Mouse (Mus musculus) heart, embryonic 12.5 days (tissue): Measurements from ENCODE around the gene Rad51b. TPM values are rescaled to one million over a fixed set of nuclear protein-coding genes. Genes with fewer than 3 reads are reported as not detected.

ENCODE experiments used
- ATAC-seq: fragments of 200-750 bp; cut with Nextera tagmentation; 2 replicates; pipeline ENCODE4 v1.8.0; 2017; ENCODE audit warnings: moderate TSS enrichment, moderate library complexity; ENCODE audit not compliant: insufficient number of reproducible peaks, low FRiP score
- H3K27ac ChIP-seq: fragments of 300-500 bp; sonication (generic); 2 replicates; pipeline ENCODE4 v1.5.1; 2016; ENCODE audit warnings: mild to moderate bottlenecking, moderate library complexity; ENCODE audit not compliant: poor library complexity, severe bottlenecking
- H3K27me3 ChIP-seq: fragments of 300-500 bp; sonication (generic); replicated peaks from 2 replicates; pipeline ENCODE4 v1.6.1; 2016; ENCODE audit warnings: mild to moderate bottlenecking, moderate library complexity
- H3K36me3 ChIP-seq: fragments of 300-500 bp; sonication (generic); 2 replicates; pipeline ENCODE4 v1.6.1; 2016; ENCODE audit warnings: mild to moderate bottlenecking, moderate library complexity
- H3K4me1 ChIP-seq: fragments of 300-500 bp; sonication (generic); replicated peaks from 2 replicates; pipeline ENCODE4 v1.6.1; 2016; ENCODE audit warnings: mild to moderate bottlenecking
- H3K4me2 ChIP-seq: fragments of 300-500 bp; sonication (generic); 2 replicates; pipeline ENCODE4 v1.6.1; 2016; ENCODE audit warnings: mild to moderate bottlenecking, moderate library complexity
- H3K4me3 ChIP-seq: fragments of 300-500 bp; sonication (generic); 2 replicates; pipeline ENCODE4 v1.5.1; 2016; ENCODE audit warnings: mild to moderate bottlenecking
- H3K9ac ChIP-seq: fragments of 300-500 bp; sonication (generic); 2 replicates; pipeline ENCODE4 v1.6.1; 2016; ENCODE audit warnings: mild to moderate bottlenecking, moderate library complexity
- H3K9me3 ChIP-seq: fragments of 300-500 bp; sonication (generic); replicated peaks from 2 replicates; pipeline ENCODE4 v1.6.1; 2016; ENCODE audit warnings: mild to moderate bottlenecking, moderate library complexity
- WGBS: fragments of 180-500 bp; shearing (Covaris S2); methylation state at CpG from one replicate; pipeline ENCODE4 v1.1.7; 2016; 5-methylcytosine and 5-hydroxymethylcytosine counted together
- polyA plus RNA-seq: library from polyadenylated mRNA; unstranded; fragments of >200 nt; fragmentation: Nextera tagmentation; extraction: Ambion mirVana; gene quantifications from 2 replicates; pipeline ENCODE4 v1.2.1, GENCODE M21; 2016

Rad51b gene
- polyA plus RNA-seq = 4.5 and 4.6 TPM in 2 replicates

DNA sequence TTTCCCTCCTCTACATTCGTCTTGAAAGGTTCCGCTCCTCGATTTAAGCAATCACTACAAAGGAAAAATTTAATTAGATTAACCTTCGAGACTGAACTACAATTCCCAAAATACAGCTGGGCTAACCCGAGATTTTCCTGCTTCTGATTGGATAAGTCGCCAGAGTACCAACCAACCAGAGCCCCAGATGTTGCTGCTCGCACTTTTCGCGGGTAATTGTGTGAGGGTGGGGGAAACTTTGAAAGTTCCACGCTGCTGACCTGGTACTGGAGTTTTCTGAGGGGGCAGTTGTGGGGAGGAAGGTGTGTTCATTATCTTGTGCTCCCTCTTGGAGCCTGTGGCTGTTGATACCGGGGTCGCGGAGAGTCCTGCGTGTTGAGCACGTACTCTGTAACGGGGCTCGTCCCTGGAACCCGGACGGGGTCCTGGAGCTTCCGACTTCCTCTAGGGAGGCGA is at the start of gene Rad51b:
TSS of gene Rad51b (plus strand) at position 162 of the 456 bp plus-strand sequence.
- WGBS = under 1% methylated on average over 21 of the region's 21 CpGs
- no peaks in the 10 kb centered on the region for H3K9me3 ChIP-seq
- peak within 1 kb of the TSS; percentile 78 for H3K4me2 ChIP-seq
- peak within 1 kb of the TSS; percentile 81 for H3K9ac ChIP-seq
- peaks cover 8% of the 10 kb centered on the region; the same call in 1 of the 2 replicates for H3K36me3 ChIP-seq
- H3K4me1 ChIP-seq = peaks cover 10% of the 10 kb centered on the region
- H3K27ac ChIP-seq = peak within 1 kb of the TSS; percentile 78
- peak within 1 kb of the TSS; percentile 71 for H3K4me3 ChIP-seq
- H3K27me3 ChIP-seq = no peaks in the 10 kb centered on the region
- ATAC-seq = peak; percentile 83

DNA sequence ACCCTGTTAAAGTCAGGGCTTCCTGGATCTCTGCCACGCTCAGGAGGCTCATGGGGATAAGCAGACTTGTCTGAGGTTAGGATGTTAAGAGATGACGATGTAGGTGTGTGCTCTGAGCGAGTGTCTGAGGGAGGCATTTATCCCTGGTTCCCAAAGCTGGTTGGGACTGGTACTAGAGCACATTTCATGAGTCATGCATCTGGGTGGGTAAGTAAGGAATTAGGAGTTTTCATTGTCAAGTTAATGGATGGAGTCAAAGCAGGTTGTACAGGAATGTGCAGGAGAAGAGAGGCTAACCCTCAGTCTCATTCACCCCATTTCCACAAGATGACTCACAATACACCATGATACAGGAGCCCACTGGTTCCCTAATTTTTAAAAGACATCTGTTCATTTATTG is 49.0 kb upstream of the Rad51b start:
- Histone ChIP-seq H3K27ac (no peak overlapping the region), H3K36me3 (peaks cover 94% of the 10 kb centered on the region), H3K9me3 (no peaks in the 10 kb centered on the region), H3K4me1 (no peaks in the 10 kb centered on the region), H3K9ac (no peak overlapping the region), H3K4me3 (no peak overlapping the region), H3K27me3 (no peaks in the 10 kb centered on the region), H3K4me2 (no peak overlapping the region)
- WGBS = 78% methylated on average over 3 of the region's 3 CpGs
- no peak for ATAC-seq

- Histone ChIP-seq H3K4me3 (no peak overlapping the region), H3K27me3 (no peaks in the 10 kb centered on the region), H3K4me2 (no peak overlapping the region), H3K27ac (no peak overlapping the region), H3K36me3 (peaks cover 84% of the 10 kb centered on the region), H3K9ac (no peak overlapping the region), H3K9me3 (no peaks in the 10 kb centered on the region), H3K4me1 (no peaks in the 10 kb centered on the region)
- 89% methylated on average over 9 of the region's 9 CpGs for WGBS
- ATAC-seq = no peak
Observed at GRCm38 (mm10) chr12:79253294-79254053, 43.6 kb upstream of the Rad51b start.

DNA sequence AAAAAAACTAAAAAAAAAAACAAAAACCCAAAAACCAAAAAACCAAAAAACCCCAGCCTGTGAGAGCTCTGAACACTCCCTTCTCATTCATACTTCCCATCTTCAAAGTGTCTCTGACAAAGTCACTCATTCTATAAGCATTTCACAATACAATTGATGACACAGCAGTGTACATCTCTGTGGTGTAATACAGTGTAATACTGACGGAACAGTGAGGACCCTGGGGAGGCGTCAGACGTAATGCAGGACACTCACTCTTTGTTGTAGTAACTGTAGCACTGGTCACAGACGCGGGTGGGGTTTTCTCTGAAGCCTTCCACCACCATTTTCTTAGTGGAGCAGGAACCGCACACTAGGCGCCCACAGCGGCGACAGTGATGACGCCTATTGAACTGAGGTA is 42.1 kb upstream of the Rad51b start:
- Histone ChIP-seq H3K4me2 (no peak overlapping the region), H3K27ac (no peak overlapping the region), H3K9ac (no peak overlapping the region), H3K4me1 (no peaks in the 10 kb centered on the region), H3K9me3 (no peaks in the 10 kb centered on the region), H3K4me3 (no peak overlapping the region), H3K36me3 (peaks cover 74% of the 10 kb centered on the region), H3K27me3 (no peaks in the 10 kb centered on the region)
- ATAC-seq = no peak
- WGBS = 91% methylated on average over 10 of the region's 10 CpGs

DNA sequence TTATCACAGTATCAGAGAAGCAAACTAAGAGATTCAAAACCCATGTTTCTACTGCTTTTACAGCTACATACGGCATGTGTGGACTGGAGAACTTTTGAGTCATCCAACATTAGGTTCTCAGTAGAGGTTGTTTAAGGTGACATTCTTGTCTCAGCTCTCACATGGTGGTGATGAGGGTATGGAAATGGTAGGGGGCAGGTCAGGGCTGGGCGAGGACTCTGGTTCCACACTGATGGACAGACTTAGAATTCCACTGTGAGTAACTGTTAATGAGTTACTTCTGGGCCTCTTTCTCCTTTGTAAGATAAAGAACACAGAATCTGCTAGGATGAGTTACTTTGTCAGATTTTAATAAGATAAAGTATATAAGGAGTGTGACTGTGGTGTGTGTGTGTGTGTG is 36.9 kb upstream of the Rad51b start:
- ATAC-seq = no peak

DNA sequence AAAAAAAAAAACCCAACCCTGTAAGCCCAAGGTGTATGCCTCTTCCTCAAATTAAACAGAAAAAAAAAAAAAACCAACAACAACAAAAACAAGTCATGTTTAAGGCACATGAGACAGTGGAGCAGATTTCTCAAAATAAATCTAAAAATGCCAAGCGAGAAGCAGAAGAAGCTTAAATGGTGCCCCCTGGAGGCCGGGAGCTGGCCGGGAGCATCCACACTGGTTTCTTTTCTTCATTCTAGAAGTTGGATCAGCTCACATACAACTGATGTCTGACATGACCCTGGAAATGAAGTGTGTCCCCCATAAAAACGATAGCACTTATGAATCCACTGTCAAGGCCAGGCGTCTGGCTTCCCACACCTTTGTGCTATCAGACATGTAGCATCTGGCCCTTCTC is 36.0 kb upstream of the Rad51b start:
- H3K27ac ChIP-seq = no peak overlapping the region
- 46% methylated on average over 5 of the region's 5 CpGs for WGBS
- H3K4me3 ChIP-seq = no peak overlapping the region
- no peaks in the 10 kb centered on the region for H3K4me1 ChIP-seq
- no peaks in the 10 kb centered on the region for H3K27me3 ChIP-seq
- no peak overlapping the region for H3K4me2 ChIP-seq
- no peak overlapping the region for H3K9ac ChIP-seq
- ATAC-seq = no peak
- no peaks in the 10 kb centered on the region for H3K9me3 ChIP-seq
- peaks cover 71% of the 10 kb centered on the region for H3K36me3 ChIP-seq

More for the DNA sequence above, 36.9 kb upstream of the Rad51b start:
- Histone ChIP-seq H3K9me3 (no peaks in the 10 kb centered on the region), H3K36me3 (peaks cover 68% of the 10 kb centered on the region), H3K27me3 (no peaks in the 10 kb centered on the region), H3K4me1 (no peaks in the 10 kb centered on the region), H3K4me3 (no peak overlapping the region), H3K27ac (no peak overlapping the region), H3K9ac (no peak overlapping the region), H3K4me2 (no peak overlapping the region)
- WGBS = 90% methylated on average over 2 of the region's 2 CpGs

- peaks cover 96% of the 10 kb centered on the region for H3K36me3 ChIP-seq
- no peak overlapping the region for H3K4me2 ChIP-seq
- H3K9me3 ChIP-seq = no peaks in the 10 kb centered on the region
- 87% methylated on average over 4 of the region's 4 CpGs for WGBS
- H3K27me3 ChIP-seq = no peaks in the 10 kb centered on the region
- H3K4me3 ChIP-seq = no peak overlapping the region
- no peaks in the 10 kb centered on the region for H3K4me1 ChIP-seq
- no peak for ATAC-seq
- no peak overlapping the region for H3K9ac ChIP-seq
- no peak overlapping the region for H3K27ac ChIP-seq
Observed at GRCm38 (mm10) chr12:79272604-79273003, 24.5 kb upstream of the Rad51b start.

DNA sequence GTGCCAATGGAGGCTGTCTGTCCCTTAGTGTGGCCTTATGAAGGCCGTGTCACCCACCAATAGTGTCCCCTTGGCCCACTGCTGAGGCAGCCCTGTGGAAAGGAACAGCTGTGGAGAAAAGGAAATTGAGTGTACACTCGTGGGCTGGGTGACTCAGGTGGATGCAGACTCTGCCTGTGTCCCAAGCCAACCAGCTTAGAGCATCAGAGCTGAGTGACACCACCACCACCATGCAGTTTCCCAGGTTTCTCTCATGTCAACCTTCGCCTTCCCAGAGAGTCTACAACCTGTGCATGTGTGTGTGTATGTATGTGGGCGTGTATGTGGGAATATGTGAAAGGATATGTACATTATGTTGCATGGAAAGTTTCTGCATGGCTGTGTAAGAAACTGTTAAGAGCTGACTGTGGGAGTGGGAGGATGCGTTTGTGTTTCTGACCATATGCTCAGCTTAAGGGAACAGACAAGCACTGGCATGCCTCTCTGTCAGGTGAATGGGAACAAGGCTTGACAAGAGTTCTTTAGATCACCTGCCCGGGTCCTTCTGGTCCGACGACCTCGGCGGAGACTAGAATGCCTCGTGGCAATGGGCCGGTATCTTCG is 17.5 kb upstream of the Rad51b start:
- H3K4me2 ChIP-seq = no peak overlapping the region
- no peaks in the 10 kb centered on the region for H3K27me3 ChIP-seq
- no peaks in the 10 kb centered on the region for H3K9me3 ChIP-seq
- H3K4me1 ChIP-seq = no peaks in the 10 kb centered on the region
- H3K4me3 ChIP-seq = no peak overlapping the region
- H3K27ac ChIP-seq = no peak overlapping the region
- H3K9ac ChIP-seq = no peak overlapping the region
- H3K36me3 ChIP-seq = peaks cover 92% of the 10 kb centered on the region
- no peak for ATAC-seq
- WGBS = 89% methylated on average over 13 of the region's 13 CpGs

DNA sequence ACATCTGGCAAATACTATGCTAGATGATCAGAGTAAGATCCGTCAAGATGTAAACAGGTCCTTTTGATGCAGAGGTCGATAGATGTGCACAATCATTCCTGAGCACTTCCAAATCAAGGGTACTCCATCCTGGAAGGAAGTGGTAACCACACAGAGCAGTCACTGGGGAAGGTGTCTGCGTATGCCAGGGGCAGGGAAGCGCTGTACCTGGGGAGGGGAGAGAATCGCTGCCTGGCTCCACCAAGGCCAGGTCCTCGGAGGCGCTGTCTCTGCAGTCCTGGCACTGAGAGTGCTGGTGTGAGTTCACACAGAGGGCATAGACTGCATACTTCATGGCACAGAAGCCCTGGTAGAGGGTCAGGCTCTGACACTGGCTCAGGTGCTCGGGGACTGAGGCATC is 14.5 kb upstream of the Rad51b start:
- Histone ChIP-seq H3K27ac (no peak overlapping the region), H3K9ac (no peak overlapping the region), H3K4me1 (no peaks in the 10 kb centered on the region), H3K4me2 (no peak overlapping the region), H3K36me3 (peaks cover 93% of the 10 kb centered on the region), H3K9me3 (no peaks in the 10 kb centered on the region), H3K4me3 (no peak overlapping the region), H3K27me3 (no peaks in the 10 kb centered on the region)
- ATAC-seq = no peak
- WGBS = 86% methylated on average over 8 of the region's 8 CpGs

GRCm38 (mm10) chr12:79292874-79293273 is 4.2 kb upstream of the Rad51b start:
- ATAC-seq = no peak
- H3K4me2 ChIP-seq = no peak overlapping the region

GRCm38 (mm10) chr12:79296126-79296816 is 811 bp upstream of the Rad51b start, which contains the start of gene Zfyve26:
Gene Zfyve26, minus strand, starts transcription at chr12:79296304.
- WGBS = under 1% methylated on average over 29 of the region's 29 CpGs
- Histone ChIP-seq H3K9ac (peak within 1 kb of the TSS; percentile 68), H3K36me3 (peaks cover 13% of the 10 kb centered on the region), H3K4me2 (peak within 1 kb of the TSS; percentile 78), H3K4me1 (peaks cover 10% of the 10 kb centered on the region), H3K9me3 (no peaks in the 10 kb centered on the region), H3K4me3 (peak within 1 kb of the TSS; percentile 71), H3K27me3 (no peaks in the 10 kb centered on the region), H3K27ac (peak within 1 kb of the TSS; percentile 78)
- ATAC-seq = peak; percentile 97

More at GRCm38 (mm10) chr12:79292874-79293273, 4.2 kb upstream of the Rad51b start:
- H3K4me3 ChIP-seq = no peak overlapping the region
- no peaks in the 10 kb centered on the region for H3K9me3 ChIP-seq
- H3K4me1 ChIP-seq = peaks cover 8% of the 10 kb centered on the region
- H3K27ac ChIP-seq = no peak overlapping the region
- H3K27me3 ChIP-seq = no peaks in the 10 kb centered on the region
- no peak overlapping the region for H3K9ac ChIP-seq
- WGBS = 83% methylated on average over 6 of the region's 6 CpGs
- H3K36me3 ChIP-seq = peaks cover 26% of the 10 kb centered on the region
